Mouse (Mus musculus) megakaryocyte, embryonic 14.5 days (primary cell): ENCODE results near the gene Ccdc33.

Experiments used
- FLI1 ChIP-seq: IDR thresholded peaks from 2 replicates; pipeline ENCODE4 v1.6.1; 2012; ENCODE audit warnings: low read length, inconsistent platforms, mixed read lengths
- GATA1 ChIP-seq: IDR thresholded peaks from 3 replicates; pipeline ENCODE4 v1.6.1; 2012; ENCODE audit warnings: mixed read lengths, low read length, inconsistent platforms, borderline replicate concordance

DNA sequence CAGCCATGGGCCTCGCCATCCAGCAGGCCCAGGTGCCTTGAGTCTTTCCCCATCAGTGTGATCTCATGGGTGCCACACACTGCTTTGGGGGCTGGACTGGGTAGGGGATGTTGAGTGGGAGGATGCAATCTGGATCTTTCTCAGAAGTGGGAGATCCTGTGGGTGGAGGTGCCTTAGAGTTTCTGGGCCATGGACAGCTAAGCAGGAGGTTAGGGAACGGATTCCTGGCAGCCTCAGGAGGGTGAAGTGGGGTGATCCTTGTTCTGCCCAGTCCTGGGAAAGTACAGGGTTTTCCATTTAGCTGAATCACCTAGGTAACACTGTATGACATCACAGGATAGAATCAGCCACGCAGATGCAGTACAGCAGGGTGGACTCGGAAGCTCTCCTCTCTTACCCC lies 16.6 kb downstream of the Ccdc33 start:
- TF ChIP-seq GATA1 (no peak), FLI1 (no peak)
